Mouse (Mus musculus): ENCODE results near the gene Zfp775.

DNA sequence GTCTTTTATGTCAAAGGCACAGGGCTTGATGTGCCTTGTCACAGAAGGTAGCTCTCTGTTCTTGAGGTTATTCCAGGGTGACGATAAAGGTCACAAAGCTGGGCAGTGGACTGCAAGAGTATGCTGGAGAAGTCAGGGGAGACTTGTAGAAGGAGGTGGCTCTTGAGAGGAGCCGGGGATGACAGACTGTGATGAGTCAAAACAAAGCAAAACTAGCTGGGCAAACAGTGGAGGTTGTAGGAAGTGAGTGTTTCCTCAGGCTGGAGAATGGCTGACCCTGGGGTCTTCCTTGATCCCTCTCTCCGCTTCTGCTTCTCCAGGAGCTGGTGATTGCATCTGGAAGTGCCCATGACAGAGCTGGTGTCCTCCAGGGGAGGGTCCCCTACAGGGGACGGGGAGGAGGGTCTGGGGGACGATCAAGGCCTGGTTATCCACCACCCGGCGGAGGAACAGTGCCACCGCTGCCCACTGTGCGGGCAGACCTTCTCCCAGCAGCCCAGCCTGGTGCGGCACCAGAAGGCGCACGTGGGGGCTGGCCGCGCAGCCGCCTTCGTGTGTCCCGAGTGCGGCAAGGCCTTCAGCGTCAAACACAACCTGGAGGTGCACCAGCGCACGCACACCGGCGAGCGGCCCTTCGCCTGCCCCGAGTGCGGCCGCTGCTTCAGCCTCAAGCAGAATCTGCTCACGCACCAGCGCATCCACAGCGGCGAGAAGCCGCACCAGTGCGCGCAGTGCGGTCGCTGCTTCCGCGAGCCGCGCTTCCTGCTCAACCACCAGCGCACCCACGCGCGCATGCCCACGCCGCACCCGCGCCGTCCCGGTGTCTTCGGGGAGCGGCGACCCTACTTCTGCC lies 27.2 kb downstream of the Zfp775 start:
- TF ChIP-seq POLR2A (IDR thresholded peaks at IDR 0.05; ENCODE audit: borderline replicate concordance, insufficient read depth, low read length) (peak; percentile 46; the same call in 1 of the 2 replicates), CTCF (IDR thresholded peaks at IDR 0.05; ENCODE audit: borderline replicate concordance, insufficient read depth, low read depth, low read length) (no peak)

Data from cerebellum, adult 2 months (tissue).